Mouse (Mus musculus) layer of hippocampus, adult 11-12 months (tissue): ENCODE measurements at regions not wholly inside any gene's neighbourhood (a gene's known extent, or its start where the extent isn't known, plus 50 kb on each side); places are given as distances from the start of the nearest gene placed in this dataset.
"Not testable (repeated sequence)": the region's sequence is repeated elsewhere in the genome, so short reads cannot be mapped to it uniquely, and the experiment has no call there.

Experiments
- DNase-seq: peaks from one replicate; pipeline ENCODE4 v3.0.0; 2022; ENCODE audit warnings: low spot score

DNA sequence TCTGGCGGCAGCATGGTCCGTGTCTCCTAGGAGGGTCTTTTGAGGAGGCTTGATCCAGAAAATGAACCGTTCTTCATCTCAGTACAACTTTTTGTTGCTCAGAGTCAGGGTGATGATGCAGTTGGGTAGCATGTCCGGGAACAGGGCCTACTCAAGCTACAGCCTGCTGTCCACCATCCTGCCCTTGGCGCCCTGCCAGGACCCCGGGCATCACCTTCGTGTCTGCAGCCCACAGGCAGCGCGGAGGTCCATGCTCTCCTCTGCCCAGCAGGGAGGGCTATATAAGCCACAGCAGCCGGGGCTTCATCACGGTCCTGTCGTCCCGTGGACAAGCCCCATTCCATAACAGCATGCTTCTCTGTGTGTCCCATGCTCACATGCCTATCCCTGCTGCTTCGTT, 107.1 kb upstream of the Klf3 start:
- DNase-seq, result no peak

DNA sequence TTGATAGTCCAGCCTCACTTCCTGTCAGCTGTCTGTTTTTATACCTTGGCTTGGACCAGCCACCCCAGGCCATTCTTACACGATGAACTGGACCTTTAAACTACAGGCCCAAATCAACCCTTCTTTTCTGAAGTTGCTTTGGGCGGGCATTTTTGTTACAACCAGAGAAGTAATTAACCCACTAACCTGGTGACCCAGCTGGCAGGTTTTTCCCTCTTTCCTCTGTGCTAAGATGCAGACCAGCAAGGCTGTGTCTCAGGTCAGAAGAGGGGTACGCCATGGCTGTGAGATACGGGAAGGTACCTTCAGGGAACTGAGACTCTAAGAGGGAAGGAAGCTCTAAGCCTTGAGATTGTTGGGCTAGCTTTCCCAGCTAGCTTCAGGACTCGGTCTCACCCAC, 105.7 kb upstream of the Klf3 start:
- DNase-seq, result no peak

- DNase-seq, result no peak
Observed at GRCm38 (mm10) chr5:64698458-64699116, 104.6 kb upstream of the Klf3 start.

- no peak for DNase-seq
Observed at GRCm38 (mm10) chr5:64700030-64700429, 103.2 kb upstream of the Klf3 start.

DNA sequence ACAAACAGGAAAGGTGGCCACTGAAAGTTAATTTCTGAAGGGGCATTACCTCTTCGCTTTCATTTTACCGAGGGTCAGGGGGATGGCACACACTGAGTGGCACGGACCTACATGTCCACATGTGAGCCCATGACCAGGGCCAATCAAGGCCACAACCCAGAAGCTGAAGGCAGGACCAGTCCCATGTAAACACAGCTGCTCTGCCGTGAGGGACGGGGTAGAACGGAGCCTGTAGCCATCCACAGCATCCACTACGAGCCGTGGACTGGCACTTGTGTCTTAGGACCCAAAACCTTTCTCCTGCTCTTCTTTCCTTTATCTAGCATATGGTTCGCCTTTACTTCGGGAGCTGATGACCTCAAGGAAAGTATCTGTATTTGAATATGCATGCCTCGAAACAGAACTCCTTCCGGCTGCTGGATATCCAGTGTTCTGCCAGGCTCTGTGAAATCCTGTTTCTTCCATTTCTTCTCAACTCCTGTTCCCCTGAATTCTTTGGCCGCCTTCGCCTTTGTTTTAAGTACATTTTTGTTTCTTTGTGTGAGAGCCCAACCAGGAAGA, 101.9 kb upstream of the Klf3 start:
- DNase-seq, result no peak

GRCm38 (mm10) chr5:64701780-64702231, 101.4 kb upstream of the Klf3 start:
- DNase-seq, result peak; percentile 78

GRCm38 (mm10) chr5:64702404-64702803, 100.8 kb upstream of the Klf3 start:
- not testable (repeated sequence) for DNase-seq

GRCm38 (mm10) chr5:64703091-64703872, 99.9 kb upstream of the Klf3 start:
- peak; percentile 78 for DNase-seq

- peak; percentile 65 for DNase-seq
Observed at GRCm38 (mm10) chr5:64704144-64704543, 99.0 kb upstream of the Klf3 start.

DNA sequence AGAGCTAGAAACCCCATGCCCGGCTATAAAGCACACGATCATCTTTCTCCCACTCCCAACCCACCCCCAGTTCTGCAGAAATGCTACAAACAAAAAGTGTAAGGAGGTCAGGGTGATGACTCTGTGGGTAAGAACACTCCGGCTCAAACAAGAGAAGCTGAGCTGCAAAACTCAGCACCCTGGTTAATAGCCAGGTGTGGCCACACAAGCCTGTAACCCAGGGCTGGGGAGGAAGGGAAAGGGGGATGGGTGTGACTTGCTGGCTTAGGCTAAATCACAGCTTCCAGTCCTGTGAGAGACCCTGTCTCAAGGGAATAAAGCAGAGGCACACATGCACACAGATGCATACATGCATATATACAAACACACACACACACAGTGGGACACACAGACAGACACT, 96.6 kb upstream of the Klf3 start:
- DNase-seq, result no peak

- DNase-seq, result no peak
Observed at GRCm38 (mm10) chr5:64709146-64709545, 94.0 kb upstream of the Klf3 start.

- no peak for DNase-seq
Observed at GRCm38 (mm10) chr5:64710236-64710635, 93.0 kb upstream of the Klf3 start.

DNA sequence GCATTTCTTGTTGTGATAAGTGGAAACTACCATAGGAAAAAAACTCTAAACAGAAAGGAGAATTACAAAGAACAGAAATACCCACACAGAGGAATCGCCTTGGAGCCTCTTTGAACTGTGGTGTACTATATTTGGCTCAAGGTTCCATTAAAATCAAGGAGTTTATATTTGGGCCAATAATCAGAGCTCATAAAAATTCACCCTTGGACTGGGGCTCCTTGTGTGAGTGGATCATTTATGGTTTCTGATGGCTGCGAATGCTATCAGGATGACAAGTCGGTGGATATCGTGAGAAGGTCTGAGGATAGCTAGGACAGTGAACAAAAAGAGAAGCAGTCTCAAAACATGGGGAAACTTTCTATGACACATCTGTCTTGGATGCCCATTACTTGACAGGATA, 92.2 kb upstream of the Klf3 start:
- DNase-seq, result no peak

DNA sequence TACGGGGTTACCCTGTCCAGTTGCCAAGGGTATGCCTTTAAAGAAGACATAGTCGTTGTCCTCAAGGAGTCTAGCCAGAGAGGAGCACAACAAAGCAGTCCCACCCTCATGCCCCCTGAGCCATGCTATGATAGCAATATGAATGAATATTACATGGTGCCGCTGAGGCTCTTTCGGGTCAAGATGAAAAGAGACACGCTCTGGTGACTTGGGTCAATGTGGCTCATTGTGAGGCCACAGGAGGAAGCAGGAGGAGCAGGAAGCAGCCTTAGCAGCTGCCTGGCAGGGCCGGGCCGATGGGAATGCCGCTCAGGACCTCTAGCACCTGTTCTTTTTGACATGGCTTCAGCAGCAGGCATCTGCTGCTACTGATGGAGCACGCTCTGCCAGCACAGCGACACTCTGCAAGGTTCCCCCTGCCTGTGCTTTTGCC, 89.0 kb upstream of the Klf3 start:
- no peak for DNase-seq

GRCm38 (mm10) chr5:64714710-64715109, 88.5 kb upstream of the Klf3 start:
- peak; percentile 68 for DNase-seq

GRCm38 (mm10) chr5:64716551-64716950, 86.6 kb upstream of the Klf3 start:
- no peak for DNase-seq

DNA sequence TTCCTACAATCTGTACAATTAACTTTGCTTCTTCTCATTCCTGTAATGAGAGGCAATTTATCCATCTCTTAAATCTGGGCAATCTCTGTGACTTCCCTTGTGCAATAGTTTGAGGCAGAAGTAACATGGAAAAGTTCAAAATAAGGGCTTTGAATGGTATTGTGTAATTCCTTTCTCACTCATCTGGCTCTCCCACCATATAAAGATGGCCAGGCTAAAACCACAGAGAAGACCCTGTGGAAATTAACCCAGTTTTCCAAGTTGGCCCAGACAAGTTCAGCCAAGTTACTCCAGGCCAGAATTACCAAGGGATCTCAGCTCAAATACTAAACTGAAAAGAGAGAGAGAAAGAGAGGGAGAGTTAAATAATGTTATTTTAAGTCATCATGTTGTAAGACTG, 81.0 kb upstream of the Klf3 start:
- DNase-seq, result no peak

GRCm38 (mm10) chr5:64727847-64728246, 75.3 kb upstream of the Klf3 start:
- no peak for DNase-seq

DNA sequence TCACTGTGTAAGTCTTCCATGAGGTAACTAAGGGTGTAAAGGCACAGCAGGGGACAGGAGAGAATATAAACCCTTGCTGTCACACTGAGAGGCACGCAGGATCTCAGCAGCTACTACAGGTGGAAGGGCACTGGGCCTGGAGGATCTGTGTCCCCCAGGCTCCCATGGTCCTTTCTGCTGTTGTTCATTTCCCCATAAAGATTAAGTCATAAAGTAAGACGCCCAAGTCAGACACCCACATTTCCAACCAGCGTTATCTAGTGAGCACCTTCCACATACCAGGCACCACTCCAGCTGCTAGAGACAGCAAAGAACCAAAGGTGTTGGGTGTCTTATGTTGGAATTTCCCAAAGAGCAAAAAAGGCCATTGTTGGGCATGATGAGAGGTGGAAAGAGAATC, 70.8 kb upstream of the Klf3 start:
- no peak for DNase-seq

- DNase-seq, result no peak
Observed at GRCm38 (mm10) chr5:64736985-64737384, 66.2 kb upstream of the Klf3 start.

GRCm38 (mm10) chr5:64738096-64738780, 65.0 kb upstream of the Klf3 start:
- no peak for DNase-seq

DNA sequence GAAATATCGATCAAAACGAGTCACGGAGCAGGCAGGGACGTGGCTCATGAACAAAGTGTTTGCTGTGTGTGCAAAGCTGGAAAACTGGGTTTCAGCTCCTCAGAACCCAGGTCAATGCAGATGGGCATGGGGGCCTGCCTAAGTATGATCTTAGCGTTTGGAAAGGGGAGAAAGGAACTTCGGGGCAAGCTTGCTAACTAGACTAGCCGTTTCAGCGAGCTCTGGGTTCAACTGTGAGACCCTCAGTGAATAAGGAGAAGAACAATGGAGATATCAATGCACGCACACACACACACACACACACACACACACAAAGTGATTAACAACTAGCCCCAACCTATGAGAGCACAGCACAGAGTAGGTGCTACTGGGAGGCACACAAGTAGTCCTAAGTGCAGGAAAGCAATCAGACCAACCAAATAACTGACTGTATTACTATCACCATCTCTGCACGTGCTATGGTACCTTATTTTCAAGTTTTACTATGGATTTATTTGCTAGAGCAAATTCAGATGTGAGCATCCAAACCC, 64.3 kb upstream of the Klf3 start:
- DNase-seq, result no peak
